Mouse (Mus musculus): ENCODE measurements around the gene Aspa. TPM values are rescaled to one million over a fixed set of nuclear protein-coding genes. Genes with fewer than 3 reads are reported as not detected.

Aspa gene
- 32.5 TPM for polyA plus RNA-seq (2014; fragmentation: Illumina TruSeq; extraction: RNeasy Lipid Tissue Mini Kit (QIAGEN cat#74804); ENCODE audit: low read depth, low replicate concordance)

DNA sequence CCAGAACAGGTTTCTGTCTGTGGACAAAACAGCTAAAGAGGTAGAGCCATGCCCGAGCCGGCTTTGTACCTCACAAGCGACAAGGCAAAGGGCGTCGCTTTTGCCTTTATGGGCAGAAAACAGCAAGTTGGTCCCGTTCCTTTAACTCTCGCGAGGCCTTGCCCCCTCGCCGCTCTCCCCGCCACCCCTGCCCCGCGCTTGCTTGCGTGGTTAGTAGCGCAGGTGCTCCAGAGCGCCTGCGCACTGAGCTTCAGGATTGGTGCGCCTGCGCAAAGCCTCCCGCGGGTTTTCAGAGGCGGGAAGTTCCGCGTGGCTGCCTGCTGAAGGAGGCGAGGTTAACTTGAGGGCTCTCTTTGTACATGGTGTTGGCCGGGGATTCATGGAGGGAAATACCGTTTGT, at the start of gene Aspa, which contains the start of the genes Gm49340 and Spata22:
Gene Aspa, minus strand, starts transcription at position 155 of the 400 bp plus-strand sequence.
Gene Gm49340, plus strand, starts transcription at position 300 of the 400 bp plus-strand sequence.
Gene Spata22, plus strand, starts transcription at position 300 of the 400 bp plus-strand sequence.

DNA sequence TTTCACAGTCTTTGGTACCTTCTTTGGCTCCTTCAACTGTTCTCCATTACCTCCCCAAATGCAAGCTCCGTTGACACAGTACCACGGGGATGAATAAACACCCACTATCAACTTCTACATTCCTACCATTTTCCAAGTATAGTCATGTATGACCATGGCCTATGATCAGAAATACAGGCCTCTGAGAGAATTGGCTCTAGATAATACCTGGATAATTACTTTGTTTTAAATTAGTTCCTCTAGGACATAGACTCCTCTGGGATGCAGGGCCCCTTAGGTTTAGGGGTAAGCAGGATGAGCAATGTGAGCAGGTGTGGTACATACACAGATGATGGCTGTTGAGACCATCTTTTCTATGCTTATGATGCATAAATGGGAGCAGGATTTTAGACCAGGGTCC, 41.5 kb upstream of the Aspa start, which contains the start of gene Olfr376:
Gene Olfr376, plus strand, starts transcription at position 301 of the 400 bp plus-strand sequence.

DNA sequence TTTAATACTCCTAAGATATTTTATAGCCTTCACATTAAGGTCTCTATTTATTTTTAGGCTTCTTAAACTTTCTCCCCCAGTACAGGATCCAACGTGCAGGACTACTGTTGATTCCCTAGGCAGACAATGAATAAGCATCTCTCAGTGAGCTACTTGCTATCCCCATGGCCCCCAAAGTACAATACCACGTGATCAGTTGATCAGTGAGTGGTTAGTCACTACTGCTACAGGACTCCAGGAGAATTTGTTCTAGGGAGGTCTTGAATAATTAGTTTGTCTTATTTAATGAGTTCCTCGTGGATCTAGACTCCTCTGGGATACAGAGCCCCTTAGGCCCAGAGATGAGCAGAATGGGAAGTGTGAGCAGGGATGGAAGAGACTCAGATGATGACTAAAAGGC, 21.1 kb upstream of the Aspa start, which contains the start of gene Olfr20:
Gene Olfr20, plus strand, starts transcription at position 301 of the 400 bp plus-strand sequence.

DNA sequence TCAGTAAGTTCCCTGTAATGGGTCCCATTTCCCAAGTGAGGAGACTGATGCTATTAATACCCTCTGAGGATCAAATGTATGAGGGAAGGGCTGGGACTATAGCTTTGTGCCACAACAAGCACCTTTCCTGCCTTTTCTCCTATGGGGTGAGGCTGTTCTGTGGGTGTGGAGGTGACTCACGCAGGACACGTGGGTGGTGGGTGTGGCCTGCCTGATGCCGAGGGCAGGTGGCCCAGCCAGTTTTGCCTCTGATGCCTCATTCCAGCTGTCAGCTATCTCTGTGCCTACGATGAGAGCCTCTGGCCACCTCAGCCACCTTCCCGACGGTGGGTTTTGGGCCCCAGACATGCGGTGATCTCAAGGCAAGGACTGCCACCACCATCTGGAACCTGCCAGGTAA, 62.1 kb downstream of the Aspa start, which contains the start of gene Trpv3:
Gene Trpv3, plus strand, starts transcription at position 122 of the 400 bp plus-strand sequence.

Other genes starting within 250 kb of the Aspa start
- 1.4 TPM for gene Itgae, start 239.0 kb downstream of the Aspa start, polyA plus RNA-seq (2014; fragmentation: Illumina TruSeq; extraction: RNeasy Lipid Tissue Mini Kit (QIAGEN cat#74804); ENCODE audit: low read depth, low replicate concordance)
- gene Haspin, start 191.3 kb downstream of the Aspa start, polyA plus RNA-seq (2014; fragmentation: Illumina TruSeq; extraction: RNeasy Lipid Tissue Mini Kit (QIAGEN cat#74804); ENCODE audit: low read depth, low replicate concordance): 4.4 TPM
- gene P2rx5, start 169.2 kb downstream of the Aspa start, polyA plus RNA-seq (2014; fragmentation: Illumina TruSeq; extraction: RNeasy Lipid Tissue Mini Kit (QIAGEN cat#74804); ENCODE audit: low read depth, low replicate concordance): not detected
- 36.6 TPM for gene Emc6, start 152.6 kb downstream of the Aspa start, polyA plus RNA-seq (2014; fragmentation: Illumina TruSeq; extraction: RNeasy Lipid Tissue Mini Kit (QIAGEN cat#74804); ENCODE audit: low read depth, low replicate concordance)
- 82.2 TPM for gene Tax1bp3, start 152.5 kb downstream of the Aspa start, polyA plus RNA-seq (2014; fragmentation: Illumina TruSeq; extraction: RNeasy Lipid Tissue Mini Kit (QIAGEN cat#74804); ENCODE audit: low read depth, low replicate concordance)
- gene Ctns, start 130.6 kb downstream of the Aspa start, polyA plus RNA-seq (2014; fragmentation: Illumina TruSeq; extraction: RNeasy Lipid Tissue Mini Kit (QIAGEN cat#74804); ENCODE audit: low read depth, low replicate concordance): 18.5 TPM
- gene Shpk, start 130.1 kb downstream of the Aspa start, polyA plus RNA-seq (2014; fragmentation: Illumina TruSeq; extraction: RNeasy Lipid Tissue Mini Kit (QIAGEN cat#74804); ENCODE audit: low read depth, low replicate concordance): 6.1 TPM
- 0.66 TPM for gene Trpv1, start 95.3 kb downstream of the Aspa start, polyA plus RNA-seq (2014; fragmentation: Illumina TruSeq; extraction: RNeasy Lipid Tissue Mini Kit (QIAGEN cat#74804); ENCODE audit: low read depth, low replicate concordance)
- 40.7 TPM for gene Trpv3, start 62.2 kb downstream of the Aspa start, polyA plus RNA-seq (2014; fragmentation: Illumina TruSeq; extraction: RNeasy Lipid Tissue Mini Kit (QIAGEN cat#74804); ENCODE audit: low read depth, low replicate concordance)
- not detected for gene Gm49340, start 145 bp upstream of the Aspa start, polyA plus RNA-seq (2014; fragmentation: Illumina TruSeq; extraction: RNeasy Lipid Tissue Mini Kit (QIAGEN cat#74804); ENCODE audit: low read depth, low replicate concordance)
- gene Spata22, start 145 bp upstream of the Aspa start, polyA plus RNA-seq (2014; fragmentation: Illumina TruSeq; extraction: RNeasy Lipid Tissue Mini Kit (QIAGEN cat#74804); ENCODE audit: low read depth, low replicate concordance): 3.1 TPM
- gene Olfr20, start 21.2 kb upstream of the Aspa start, polyA plus RNA-seq (2014; fragmentation: Illumina TruSeq; extraction: RNeasy Lipid Tissue Mini Kit (QIAGEN cat#74804); ENCODE audit: low read depth, low replicate concordance): not detected
- not detected for gene Olfr376, start 41.6 kb upstream of the Aspa start, polyA plus RNA-seq (2014; fragmentation: Illumina TruSeq; extraction: RNeasy Lipid Tissue Mini Kit (QIAGEN cat#74804); ENCODE audit: low read depth, low replicate concordance)
- not detected for gene Olfr1, start 70.0 kb upstream of the Aspa start, polyA plus RNA-seq (2014; fragmentation: Illumina TruSeq; extraction: RNeasy Lipid Tissue Mini Kit (QIAGEN cat#74804); ENCODE audit: low read depth, low replicate concordance)
- not detected for gene Olfr378, start 98.9 kb upstream of the Aspa start, polyA plus RNA-seq (2014; fragmentation: Illumina TruSeq; extraction: RNeasy Lipid Tissue Mini Kit (QIAGEN cat#74804); ENCODE audit: low read depth, low replicate concordance)
- not detected for gene Olfr380, start 127.9 kb upstream of the Aspa start, polyA plus RNA-seq (2014; fragmentation: Illumina TruSeq; extraction: RNeasy Lipid Tissue Mini Kit (QIAGEN cat#74804); ENCODE audit: low read depth, low replicate concordance)
- not detected for gene Olfr381, start 162.0 kb upstream of the Aspa start, polyA plus RNA-seq (2014; fragmentation: Illumina TruSeq; extraction: RNeasy Lipid Tissue Mini Kit (QIAGEN cat#74804); ENCODE audit: low read depth, low replicate concordance)
- gene Olfr382, start 187.6 kb upstream of the Aspa start, polyA plus RNA-seq (2014; fragmentation: Illumina TruSeq; extraction: RNeasy Lipid Tissue Mini Kit (QIAGEN cat#74804); ENCODE audit: low read depth, low replicate concordance): not detected